Mouse (Mus musculus): Measurements from ENCODE around the gene Prkar1a.

GRCm38 (mm10) chr11:109653201-109653600, 4.0 kb downstream of the Prkar1a start:
- TF ChIP-seq POLR2A (IDR thresholded peaks at IDR 0.05; ENCODE audit: insufficient read length, low read depth) (no peak), REST (IDR thresholded peaks at IDR 0.05; ENCODE audit: insufficient read depth, insufficient read length) (no peak), CEBPB (IDR thresholded peaks at IDR 0.05; ENCODE audit: insufficient read depth, poor library complexity, severe bottlenecking) (no peak)
